Mouse (Mus musculus) colon, adult 2 months (tissue): ENCODE data around the gene Nckap1l. TPM values are rescaled to one million over a fixed set of nuclear protein-coding genes. Genes with fewer than 3 reads are reported as not detected.

Experiments used
- polyA plus RNA-seq: library from polyadenylated mRNA; depleted of rRNA; stranded (reverse); fragments of >200 nt; gene quantifications from 2 replicates; pipeline ENCODE4 v1.2.3, GENCODE M21; 2012; rRNA removed

Gene Nckap1l
- polyA plus RNA-seq = 3.6 and 3.9 TPM in 2 replicates

GRCm38 (mm10) chr15:103453551-103454218 lies at the start of gene Nckap1l:
Gene Nckap1l (plus strand): TSS chr15:103453794.

GRCm38 (mm10) chr15:103430241-103430640 lies 23.4 kb upstream of the Nckap1l start, which contains the start of gene Gtsf1:
Gene Gtsf1 (minus strand): TSS chr15:103430470.

GRCm38 (mm10) chr15:103448369-103448768 lies 5.2 kb upstream of the Nckap1l start, which contains the start of gene Gtsf2:
Gene Gtsf2 (minus strand): TSS chr15:103448469.

GRCm38 (mm10) chr15:103502435-103503250 lies 49.0 kb downstream of the Nckap1l start, which contains the start of gene Pde1b:
Gene Pde1b (plus strand): TSS chr15:103503034.

GRCm38 (mm10) chr15:103537822-103538213 lies 84.2 kb downstream of the Nckap1l start, which contains the start of gene Ppp1r1a:
Gene Ppp1r1a (minus strand): TSS chr15:103538003.

Other genes with a start within 250 kb of the Nckap1l start
- gene Cbx5, start 214.0 kb upstream of the Nckap1l start, polyA plus RNA-seq = 4.0 and 6.1 TPM in 2 replicates
- 27.9 and 34.6 TPM in 2 replicates for gene Hnrnpa1, start 213.4 kb upstream of the Nckap1l start, polyA plus RNA-seq
- 0.53 and 1.0 TPM in 2 replicates for gene Nfe2, start 195.4 kb upstream of the Nckap1l start, polyA plus RNA-seq
- gene Copz1, start 181.1 kb upstream of the Nckap1l start, polyA plus RNA-seq = 65.9 and 72.6 TPM in 2 replicates
- gene Gpr84, start 143.2 kb upstream of the Nckap1l start, polyA plus RNA-seq = 0.08 TPM in 1 of 2 replicates, not detected in the other
- 11.3 and 13.0 TPM in 2 replicates for gene Zfp385a, start 113.7 kb upstream of the Nckap1l start, polyA plus RNA-seq
- gene Itga5, start 87.0 kb upstream of the Nckap1l start, polyA plus RNA-seq = 43.2 and 54.4 TPM in 2 replicates
- not detected in 2 replicates for gene Gtsf1, start 23.3 kb upstream of the Nckap1l start, polyA plus RNA-seq
- gene Gtsf2, start 5.3 kb upstream of the Nckap1l start, polyA plus RNA-seq = not detected in 2 replicates
- 10.5 and 11.4 TPM in 2 replicates for gene Pde1b, start 49.2 kb downstream of the Nckap1l start, polyA plus RNA-seq
- gene Ppp1r1a, start 84.2 kb downstream of the Nckap1l start, polyA plus RNA-seq = 3.0 and 5.3 TPM in 2 replicates
- 0.93 and 1.3 TPM in 2 replicates for gene Glycam1, start 111.3 kb downstream of the Nckap1l start, polyA plus RNA-seq